Mouse (Mus musculus) left cerebral cortex, postnatal 4 days (tissue): ENCODE results near the gene Rsad2. TPM values are rescaled to one million over a fixed set of nuclear protein-coding genes. Genes with fewer than 3 reads are reported as not detected.
A peak's percentile ranks its signal among the peaks of the same experiment; 100 is the strongest.

Experiments used
- DNase-seq: peaks from one replicate; pipeline ENCODE4 v3.0.0-alpha.2; 2022
- intact Hi-C: fragments of 180-260 bp; cut with DNase I; formaldehyde crosslinking; loops from one replicate; pipeline ENCODE4 v1.15.1; 2025
- microRNA-seq: library from miRNA; unstranded; fragments of <30 nt; microRNA quantifications from one replicate; pipeline ENCODE4 v1.2.0, GENCODE M21; 2022
- total RNA-seq, 2 experiments: library from RNA; stranded (reverse); gene quantifications; 2 replicates each; pipeline ENCODE4 v1.2.3; 2021

Rsad2 gene
- total RNA-seq, 2 experiments from 2014 or later, result 0.14 to 0.26 TPM

DNA sequence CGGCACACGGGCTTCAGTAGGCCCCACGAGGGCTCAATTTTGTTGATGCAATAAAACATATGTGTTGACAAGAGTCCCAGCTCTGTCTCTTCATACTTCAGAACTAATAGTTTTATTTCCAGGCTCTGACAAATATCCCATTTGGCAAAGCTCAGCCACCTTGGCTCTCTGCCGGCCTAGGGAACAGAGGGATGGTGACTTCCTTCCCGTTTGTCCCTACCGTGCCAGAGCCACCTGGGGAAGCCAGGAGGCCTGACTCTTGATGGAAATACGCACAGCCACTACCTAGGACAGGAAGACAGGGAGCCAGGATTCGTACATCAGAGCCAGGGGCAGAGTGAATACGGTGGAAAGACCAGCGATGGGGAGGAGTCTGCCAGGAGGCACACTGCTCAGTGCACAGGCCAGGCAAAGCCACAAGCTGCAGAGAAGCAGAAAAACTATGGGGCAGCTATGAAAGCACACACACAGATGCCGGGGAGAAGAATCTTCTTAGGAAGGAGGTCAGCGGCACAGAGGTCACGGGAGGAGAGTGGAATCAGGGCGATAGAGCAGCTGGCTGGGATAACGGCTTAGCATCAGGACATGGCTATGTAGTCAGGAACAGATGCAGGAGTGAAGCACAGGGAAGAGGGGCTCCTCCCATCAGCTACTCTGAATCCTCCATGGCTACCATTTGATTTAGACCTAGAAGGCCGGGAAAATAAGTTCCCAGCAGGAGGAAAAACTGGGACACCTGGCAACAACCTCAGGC, 52.7 kb downstream of the Rsad2 start:
- no peak for DNase-seq

GRCm38 (mm10) chr12:26401696-26402470, 54.4 kb downstream of the Rsad2 start:
- intact Hi-C loops, result no loop called here
- no peak for DNase-seq

More for the DNA sequence above, 52.7 kb downstream of the Rsad2 start:
- intact Hi-C loops, result no loop called here

GRCm38 (mm10) chr12:26401254-26401653, 55.0 kb downstream of the Rsad2 start:
- no peak for DNase-seq
- intact Hi-C loops, result no loop called here

- intact Hi-C loops, result no loop called here
- no peak for DNase-seq
Measured at GRCm38 (mm10) chr12:26400762-26401161, 55.5 kb downstream of the Rsad2 start.

DNA sequence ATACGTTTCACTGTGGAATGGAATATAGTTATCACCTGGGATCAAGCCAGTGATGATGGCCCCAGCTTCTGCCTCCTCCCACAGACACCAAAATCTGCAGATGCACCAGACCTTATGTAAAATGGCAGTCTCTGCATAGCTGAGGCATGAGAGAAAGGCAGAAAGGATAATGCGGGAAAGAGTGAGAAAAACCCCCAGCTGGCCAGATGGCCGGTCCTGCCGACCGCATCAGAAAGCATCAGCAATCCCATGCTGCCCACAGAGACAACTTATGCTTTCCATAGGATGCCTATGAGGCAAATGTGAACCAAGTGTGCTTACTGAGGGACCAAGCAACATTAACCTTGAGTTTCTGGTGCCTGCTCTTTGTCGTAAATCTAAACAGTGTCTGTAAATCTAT, 56.9 kb downstream of the Rsad2 start:
- intact Hi-C loops, result no loop called here
- DNase-seq, result no peak

DNA sequence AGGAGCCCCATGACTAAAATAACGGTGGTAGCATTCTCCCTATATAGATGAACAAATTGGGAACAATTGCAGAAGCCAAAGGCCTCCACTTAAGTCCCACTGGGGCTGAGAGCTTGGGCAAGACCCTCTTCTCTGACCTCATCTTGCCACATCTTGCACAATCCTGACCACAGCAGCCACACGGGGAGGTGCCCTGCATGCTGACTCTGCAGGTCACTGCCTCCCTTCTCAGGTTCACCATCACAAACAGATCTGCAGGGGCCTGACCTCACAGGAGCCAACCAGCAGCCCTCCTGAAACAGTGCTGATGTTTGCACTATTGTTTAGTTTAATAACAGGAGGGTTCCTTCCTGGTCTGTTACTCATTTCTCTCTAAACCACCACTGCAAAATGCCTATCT, 57.7 kb downstream of the Rsad2 start:
- intact Hi-C loops, result no loop called here
- DNase-seq, result no peak

- no peak for DNase-seq
- intact Hi-C loops, result no loop called here
Measured at GRCm38 (mm10) chr12:26394485-26395470, 61.5 kb downstream of the Rsad2 start.

GRCm38 (mm10) chr12:26393291-26393690, 63.0 kb downstream of the Rsad2 start:
- no peak for DNase-seq
- intact Hi-C loops, result no loop called here

Small RNAs within 50 kb of the gene (microRNA-seq; reads per million reads assigned to microRNA genes)
- gene Mir6538, result 7.8 reads per million, percentile 20 among the genes with 10 or more reads in this experiment

Other genes with a start within 250 kb of the Rsad2 start
- 10 to 100 TPM; 41.8 to 45.4 TPM for gene Rnf144a, start 41.2 kb downstream of the Rsad2 start, total RNA-seq
- 10 to 100 TPM; 16.8 to 18.1 TPM for gene Cmpk2, start 12.8 kb upstream of the Rsad2 start, total RNA-seq